Mouse (Mus musculus): ENCODE measurements at regions not wholly inside any gene's neighbourhood (a gene's known extent, or its start where the extent isn't known, plus 50 kb on each side); places are given as distances from the start of the nearest gene placed in this dataset.

DNA sequence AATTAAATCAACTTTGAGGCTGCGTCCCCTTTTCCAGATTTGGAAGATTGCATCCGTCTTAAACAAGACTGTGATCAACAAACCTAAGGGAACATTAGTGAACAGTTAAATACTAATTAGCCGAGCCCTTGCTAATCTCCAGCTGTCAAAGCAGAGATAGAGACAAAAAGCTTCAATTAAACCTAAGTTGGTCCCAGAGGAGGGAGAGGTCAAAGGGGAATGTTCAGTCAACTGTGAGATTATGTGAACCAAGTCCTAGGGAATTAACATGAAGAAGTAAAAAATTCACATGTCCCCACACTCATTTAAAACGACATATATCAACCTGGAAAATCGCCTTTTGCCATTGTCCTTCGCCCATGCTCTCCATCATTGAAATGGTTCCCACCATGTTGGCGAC lies 59.7 kb upstream of the Tbx20 start:
- no peak for DNase-seq

DNA sequence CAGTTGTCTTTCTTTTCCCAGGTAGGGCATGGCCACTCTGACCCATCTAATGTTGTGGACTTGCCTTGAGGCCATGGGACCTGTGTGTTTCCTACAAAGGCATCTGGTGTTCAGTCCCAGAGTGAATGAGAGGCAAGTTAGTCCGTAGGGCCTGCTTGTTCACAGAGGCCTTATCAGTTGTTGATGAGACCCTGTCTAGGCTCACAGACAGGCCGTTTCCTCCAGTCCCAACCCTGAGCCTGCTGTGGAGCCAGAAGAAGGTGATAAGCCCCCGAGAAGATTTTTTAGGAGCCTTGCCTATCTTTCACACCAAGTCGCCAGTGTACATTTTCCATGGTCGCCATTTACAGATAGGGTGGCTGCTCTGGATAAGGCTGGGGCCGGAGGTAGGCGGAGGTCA lies 74.1 kb upstream of the Tbx20 start:
- no peak for DNase-seq

DNA sequence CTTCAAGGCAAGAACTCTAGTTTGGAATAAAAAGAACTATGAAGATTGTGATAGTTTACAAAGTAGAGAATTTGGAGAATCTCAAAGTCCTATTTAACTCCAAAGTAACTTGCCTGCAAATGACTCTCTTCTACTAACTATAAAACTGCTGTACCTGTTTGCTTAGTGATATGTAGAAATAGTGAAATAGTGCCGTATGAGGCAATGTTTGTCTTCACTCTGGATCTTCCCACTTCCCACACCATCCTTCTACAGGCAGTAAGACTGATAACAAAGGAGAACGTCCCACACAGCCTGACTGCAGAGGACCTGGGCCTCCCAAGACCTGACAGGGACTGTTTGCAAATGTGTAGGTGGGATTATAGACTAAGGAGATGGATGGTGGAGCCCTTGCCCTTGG lies 85.4 kb upstream of the Tbx20 start:
- no peak for DNase-seq

DNA sequence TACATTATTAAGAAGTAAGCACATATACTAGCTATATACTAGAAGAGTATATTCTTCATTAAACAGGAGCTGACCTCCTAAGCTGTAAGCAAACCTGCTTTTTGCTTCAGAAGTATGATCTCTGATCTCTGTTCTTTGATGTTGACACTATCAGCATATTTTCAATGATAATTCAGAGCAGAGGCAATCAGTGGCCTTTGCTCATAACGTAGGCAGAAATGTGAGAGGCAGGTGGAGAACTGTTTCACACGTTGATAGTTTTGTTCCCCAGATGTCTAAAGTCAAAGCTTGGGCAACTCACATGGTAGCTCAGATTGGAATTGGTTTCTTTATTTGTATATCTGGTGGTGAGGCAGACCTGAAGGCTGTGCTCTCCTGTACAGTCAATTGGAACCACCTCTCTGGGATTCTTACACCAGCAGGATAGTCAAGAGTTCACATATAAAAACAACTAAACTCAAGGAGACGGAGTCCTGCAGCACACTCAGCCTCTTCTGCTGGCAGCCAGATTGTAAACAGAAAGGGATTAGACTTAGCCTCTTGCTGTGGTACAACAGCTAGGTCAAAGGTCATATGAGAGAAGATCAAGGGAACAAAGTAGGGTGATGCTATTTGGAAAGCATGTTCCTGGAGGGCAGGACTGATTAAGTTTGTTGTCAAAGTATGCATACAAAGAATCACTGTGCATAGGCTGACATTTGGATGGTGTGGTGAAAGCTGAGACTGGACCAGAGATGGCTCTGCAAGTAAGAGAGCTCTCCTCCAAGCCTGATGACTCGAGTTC lies 92.5 kb upstream of the Tbx20 start:
- DNase-seq: no peak

DNA sequence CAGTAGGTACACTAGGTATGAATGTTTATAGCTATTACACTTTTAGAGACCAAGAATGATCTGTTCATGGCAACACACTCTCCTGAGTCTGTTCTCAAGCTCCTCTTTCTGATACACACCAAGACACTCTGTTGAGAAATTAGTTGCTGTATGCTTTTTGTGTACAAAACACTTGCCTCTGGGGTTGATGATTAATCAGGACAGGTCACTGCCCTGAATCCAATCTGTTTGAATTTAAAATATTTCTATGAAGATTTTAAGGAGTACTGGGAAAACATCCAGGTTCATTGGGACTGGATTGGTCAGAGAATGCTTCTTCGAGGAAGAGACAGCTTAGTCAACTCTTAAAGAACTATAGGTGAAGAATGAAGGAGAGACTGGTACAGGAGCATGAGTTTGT lies 94.6 kb upstream of the Tbx20 start:
- no peak for DNase-seq

DNA sequence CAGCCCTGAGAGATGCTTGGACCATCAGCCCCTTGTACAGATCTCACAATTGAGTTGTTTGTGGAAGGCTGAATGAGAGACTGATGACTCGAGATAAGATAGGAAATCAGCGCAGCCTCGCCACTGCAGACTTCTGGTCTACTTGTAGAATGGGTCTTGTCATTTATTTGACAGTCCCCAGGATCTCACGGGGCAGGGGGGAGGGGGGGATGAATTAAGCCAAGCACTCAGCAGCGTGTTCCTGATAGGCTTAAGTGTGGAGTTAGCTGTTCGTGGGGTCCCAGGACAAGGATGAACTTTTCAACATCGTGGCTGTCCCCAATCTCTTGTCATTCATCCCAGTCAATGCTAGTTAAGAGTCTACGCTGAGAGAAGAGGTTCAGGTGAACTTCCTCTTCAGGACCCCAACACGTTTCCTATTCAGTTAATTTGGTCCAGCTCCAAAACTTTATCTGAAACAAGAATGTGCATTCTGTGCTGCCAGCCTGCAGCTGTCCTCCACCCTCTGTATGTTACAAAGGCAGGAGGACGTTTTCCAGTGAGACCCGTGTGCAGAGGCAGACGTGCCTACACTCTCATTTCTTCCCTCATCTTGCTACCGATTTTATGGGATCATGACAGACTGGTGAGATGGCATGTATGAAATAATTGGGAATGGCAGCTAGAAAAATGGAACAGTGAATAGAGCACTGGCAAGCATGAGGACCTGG lies 100.5 kb upstream of the Tbx20 start:
- DNase-seq: no peak

DNA sequence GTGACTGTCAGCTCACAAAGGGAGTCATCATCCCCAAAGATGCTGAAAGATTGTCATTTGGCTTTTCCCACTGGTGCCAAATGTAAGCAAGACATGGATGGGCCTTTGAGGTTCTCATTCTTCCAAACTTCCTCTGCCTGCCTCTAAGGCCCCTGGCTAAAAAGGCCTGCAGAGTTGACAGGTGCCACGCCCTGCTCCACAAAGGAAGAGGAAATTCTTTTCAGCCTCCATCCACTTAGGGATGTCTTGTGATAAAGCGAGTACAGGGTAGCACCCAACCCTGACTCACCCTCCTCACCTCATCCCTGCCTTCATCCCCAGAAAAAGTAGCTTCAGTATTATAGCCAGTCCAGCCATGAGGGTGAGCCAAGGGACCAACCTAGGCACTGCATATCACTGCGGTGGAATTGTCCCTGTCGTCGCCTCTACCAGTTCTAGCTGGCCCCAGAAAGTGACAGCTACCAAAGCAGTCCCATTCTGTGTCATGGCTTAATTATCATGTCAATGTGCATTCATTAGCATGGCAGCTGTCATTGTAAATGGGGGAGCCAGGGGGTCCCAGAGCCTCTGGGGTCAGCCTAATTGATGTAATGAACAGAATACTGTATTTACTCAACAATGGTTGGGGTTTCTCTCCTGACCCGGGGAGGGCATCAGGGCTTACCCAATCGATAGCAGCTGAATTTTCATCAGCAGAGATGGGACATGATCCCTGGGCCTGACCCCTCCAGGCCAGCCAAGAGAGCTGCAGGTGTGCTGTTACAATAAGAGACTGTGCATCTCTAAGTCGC lies 104.5 kb upstream of the Tbx20 start:
- no peak for DNase-seq

DNA sequence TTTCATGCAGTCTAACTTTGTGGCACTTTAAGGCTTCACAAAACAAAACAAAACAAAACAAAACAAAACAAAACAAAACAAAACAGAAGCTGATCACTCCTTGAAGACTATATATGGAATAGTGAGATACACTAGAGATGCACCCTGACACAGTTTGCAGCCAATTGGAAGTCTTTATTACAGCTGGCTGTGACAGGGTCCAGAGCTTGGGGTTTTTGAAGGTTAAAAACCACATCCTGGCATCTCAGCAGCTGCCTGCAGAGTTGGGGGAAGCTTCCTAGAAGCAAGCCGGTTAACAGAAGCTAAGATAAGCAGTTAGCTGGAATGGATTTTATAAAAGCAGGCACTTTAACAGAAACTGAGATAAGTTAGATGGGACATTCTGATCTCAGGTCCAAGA lies 105.6 kb upstream of the Tbx20 start:
- no peak for DNase-seq

DNA sequence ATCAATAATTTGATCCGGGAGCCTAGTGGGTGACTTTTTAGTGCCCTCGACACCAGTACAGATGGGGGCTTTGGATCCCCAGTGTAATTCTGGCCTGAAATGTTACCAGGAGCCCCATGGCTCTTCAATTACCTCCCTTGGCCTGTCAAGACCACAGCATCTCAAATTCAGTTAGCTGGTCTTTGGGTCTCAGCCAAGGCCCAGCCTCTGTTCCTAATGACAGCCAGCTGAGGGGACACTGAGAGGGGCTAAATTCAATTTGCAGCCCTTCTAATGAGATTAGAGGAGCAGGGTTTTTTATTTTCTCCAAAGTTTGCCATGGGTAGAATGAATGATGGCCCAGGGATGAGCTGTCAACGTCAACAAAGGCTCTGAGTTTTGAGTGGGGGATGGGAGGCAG lies 109.9 kb upstream of the Tbx20 start:
- DNase-seq: no peak

DNA sequence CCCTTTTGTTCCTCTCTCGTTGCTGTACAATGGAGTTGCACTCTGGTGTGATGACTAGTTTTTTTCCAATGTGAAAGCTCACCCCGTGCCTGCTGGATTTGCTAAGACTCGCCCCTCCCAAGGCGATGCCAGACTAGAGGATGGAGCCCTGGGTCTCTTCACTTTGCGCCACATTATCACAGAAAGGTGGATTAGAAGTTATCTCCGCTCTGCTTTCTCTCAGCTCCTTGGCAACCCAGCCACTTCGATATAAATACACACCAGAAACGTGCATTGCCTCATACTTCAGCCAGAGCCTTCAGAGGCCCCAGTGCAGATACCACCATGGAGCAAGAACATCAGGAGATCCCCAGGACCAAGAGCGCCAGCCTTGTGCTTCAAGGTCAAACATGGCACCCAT lies 114.2 kb upstream of the Tbx20 start:
- no peak for DNase-seq

DNA sequence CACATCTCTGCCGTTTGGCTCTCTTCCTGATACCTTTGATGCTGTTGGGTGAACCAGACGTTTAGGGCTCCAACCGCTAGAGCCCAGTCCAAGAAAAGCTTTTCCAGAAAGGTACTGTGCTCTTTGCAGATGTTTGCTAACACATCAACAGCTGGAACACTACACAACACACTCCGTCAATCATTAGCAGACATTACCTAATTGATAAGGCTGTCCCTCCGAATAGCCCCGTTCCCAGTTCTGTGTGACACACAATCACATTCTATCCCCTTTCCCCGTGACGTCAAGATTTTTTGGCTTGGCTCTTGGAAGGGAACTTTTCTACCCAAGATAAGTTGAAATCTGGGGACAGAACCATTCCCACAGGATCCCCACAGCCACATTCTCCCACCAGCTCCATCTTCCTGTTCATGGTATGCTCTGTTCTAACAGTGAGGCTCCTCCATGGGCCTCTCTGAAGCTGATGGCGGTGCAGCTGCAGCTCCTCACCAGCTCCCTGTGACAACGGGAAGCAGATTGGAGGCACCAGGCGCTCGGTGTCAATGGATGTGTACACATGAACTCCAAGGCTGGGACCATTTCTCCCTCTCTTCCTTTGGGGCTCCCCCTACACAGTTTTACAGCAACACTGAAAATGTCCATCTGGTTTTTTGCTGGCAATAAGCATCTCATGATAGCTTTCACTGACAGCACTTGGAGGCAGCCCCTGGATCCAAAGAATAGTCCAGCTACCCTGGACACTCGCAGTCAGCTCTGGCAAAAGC lies 122.6 kb upstream of the Tbx20 start:
- no peak for DNase-seq

DNA sequence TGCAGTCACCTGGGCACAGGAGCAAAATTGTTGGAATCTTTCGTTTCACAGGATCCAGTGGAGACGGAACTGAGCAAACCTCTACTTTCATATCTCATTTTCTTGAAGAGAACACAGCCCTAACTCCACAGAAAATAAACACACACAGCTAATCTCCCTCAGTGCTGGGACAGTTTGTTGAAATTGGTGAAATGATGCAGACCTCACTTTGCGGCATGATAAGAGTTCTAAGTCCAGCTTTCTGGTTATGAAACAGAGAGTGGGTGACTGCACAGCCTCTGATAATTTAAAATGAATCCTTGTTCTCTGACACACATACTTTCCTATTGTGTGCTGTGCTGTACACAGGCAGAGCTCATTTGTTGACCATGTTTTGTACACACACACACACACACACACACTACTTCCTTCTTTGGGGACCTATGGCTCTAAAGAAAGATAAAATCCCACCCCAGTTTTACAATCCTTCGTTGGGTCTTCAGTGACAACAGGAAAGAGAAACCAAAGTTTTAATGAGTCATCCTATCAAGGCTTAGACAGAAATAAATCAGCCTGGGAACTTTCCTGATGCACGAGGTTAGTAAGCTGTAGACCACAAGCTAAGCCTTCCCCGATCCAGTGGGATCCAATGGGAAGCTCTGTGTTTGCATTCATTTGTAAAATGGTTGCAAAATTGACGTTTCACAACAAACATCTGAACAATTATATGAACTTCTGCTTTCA lies 125.3 kb upstream of the Tbx20 start:
- no peak for DNase-seq

DNA sequence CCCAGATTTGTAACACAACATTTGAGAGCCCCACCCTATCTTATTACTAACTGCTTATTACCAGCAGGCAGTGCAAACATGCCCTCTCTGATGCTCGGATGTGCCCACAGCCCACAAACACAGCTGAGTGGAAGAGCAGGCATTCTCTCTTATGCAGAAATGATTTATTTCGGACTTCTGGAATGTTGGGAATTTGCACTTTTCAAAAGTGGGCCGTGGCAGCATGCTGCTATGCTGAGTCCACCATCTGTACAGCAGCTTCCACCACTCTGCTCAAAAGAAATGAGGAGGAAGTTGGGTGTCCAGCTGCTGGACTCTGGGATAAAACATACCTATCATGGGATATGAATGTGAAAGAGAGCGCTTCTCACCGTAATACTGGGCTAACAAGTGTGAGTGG lies 129.6 kb upstream of the Tbx20 start:
- no peak for DNase-seq

DNA sequence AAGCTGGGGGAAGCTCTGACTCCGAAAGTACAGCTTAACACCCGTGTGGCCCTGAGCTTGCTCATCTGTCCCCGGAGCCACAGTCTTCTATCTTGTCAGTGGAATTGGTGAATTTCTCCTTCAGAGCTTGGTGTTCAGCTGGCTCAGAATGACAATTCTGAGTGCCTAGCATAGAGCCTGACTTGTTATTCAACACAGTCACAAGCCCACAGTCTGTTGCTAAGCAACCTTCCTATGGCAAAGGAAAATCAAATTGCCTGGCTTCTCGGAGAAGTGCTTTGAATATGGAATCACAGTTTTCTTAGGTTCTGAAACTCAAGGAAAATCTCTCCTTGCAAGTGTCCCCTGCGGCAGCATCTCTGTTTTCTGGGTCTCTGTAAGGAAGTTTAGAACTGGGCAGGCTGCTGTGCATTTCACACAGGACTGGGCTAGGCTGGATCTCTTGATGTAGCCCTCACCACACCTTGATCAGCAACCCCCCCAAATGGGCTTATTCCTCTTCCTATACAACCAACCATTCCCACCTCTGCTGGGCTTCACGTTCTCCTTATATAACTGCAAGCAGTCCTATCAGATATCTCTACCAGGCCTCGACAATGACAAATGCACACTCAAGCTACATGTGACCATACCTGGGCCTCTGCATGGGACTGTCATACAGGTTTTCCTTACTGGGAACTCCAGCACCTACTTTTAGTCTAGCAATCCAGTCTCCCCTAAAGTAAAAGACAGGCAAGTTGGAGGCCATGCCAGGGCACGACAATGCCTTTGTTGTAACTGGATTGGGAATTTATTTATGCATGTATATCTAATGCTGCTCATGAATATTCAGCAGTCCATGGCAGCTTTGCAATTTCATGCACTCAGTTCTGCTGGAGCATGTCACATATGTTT lies 135.2 kb upstream of the Tbx20 start:
- DNase-seq: no peak

DNA sequence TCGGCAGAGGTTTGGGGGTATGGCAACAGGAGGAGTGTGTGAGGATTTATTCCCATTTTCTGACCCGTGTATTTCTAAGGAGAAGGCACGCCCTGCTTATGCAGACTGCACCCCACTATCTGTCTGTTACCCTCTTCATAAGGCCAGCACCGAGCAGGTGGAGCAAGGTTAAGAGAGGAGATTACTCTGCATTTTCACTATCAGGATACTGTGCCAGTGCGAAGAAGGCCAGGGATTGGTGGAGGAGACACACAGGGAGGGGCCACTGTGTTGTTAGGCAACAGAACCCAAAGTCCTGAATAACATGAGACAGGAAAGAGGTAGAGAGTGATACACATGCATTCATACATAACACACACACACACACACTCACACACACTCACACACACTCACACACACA lies 136.6 kb upstream of the Tbx20 start:
- no peak for DNase-seq

DNA sequence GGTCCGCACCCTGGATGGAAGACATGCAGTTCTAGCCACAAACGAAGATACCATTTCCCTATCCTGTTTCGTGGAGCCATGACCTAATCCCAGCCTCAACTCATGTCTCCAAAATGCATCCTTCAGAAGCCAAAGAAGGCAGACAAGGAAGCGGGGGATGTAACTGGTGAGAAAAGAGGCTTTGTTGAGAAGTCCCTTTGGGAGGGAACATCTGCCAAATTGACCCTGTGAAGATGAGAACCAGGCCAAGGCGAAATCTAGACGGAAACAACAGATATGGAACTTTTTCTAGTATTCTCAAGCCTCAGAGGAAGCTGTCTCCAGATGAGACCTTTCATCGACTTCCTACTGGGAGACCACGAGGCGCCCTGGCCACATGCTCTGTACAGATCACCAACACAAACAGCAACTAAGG lies 145.9 kb upstream of the Tbx20 start:
- no peak for DNase-seq

DNA sequence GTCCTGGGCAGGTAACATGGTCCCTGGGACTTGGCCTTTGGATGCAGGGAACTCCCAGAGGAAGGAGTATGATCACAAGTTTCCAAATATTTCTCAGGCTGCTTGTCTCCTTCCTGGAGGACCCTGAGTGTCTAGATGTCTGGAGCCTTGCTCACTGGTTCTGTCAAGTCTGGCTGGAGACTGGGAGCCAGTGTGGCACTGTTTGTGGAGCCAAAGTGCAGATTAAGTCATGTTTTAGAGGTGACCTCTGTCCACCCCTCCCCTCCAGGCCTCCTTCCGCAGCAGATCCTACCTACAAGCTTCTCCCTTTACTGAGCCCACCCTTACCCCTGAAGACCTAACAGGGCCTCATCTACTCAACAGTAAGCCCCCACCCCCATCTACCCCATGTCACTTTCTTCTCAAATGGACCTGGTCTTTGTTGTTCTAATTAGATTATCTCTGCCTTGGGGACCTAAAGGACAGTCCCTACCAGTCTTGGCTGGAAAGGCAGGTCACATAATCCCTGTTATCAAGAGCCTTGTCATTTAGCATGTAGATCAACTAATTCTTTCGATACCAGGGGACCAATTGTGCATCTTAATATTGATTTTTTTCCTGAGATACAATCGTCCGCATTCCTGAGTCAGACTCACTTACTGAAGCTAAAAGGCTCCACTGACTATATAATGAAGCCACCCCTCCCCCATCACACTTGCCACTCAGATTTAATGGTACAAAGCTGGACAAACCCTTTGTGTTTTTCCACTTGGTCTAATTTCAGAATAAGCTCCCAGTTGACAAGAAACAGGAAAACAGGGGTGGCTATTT lies 148.2 kb upstream of the Tbx20 start:
- DNase-seq: no peak

DNA sequence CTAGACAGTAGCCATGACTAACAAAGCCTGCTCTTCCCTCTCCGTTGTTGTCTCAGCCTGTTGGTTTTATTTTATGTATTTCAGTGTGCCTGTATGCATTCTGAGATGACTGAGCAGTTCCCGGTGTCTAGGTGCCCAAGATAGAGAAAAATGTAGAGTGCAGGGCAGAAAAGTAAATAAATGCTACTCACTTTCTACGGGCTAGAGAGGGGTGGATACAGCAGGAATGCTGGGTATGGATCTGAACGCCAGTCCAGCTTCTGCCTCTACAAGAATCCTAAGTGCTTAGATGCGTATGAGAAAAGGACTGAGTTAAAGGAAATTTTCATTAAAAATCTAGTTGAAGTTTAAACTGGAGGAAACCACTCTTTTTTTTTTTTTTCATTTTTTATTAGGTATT lies 149.4 kb upstream of the Tbx20 start:
- no peak for DNase-seq

DNA sequence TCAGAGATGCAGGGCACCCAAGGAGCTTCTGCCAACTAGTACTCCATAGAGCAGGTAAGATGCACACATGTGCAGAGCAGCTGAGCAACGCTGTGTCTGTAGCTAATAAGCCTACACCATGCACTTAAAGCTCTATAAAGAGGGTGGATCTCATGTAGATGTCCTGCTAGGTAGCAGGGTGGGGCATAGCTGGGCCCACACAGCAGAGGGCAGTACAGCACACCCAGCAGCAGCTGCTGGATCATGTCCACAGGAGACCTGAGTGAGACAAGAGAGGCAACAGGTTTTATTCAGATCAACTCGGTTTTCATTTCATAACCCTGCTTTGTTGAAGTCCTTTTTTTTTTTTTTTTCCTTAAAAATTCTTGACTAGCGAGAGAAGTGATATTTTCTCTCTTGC lies 151.5 kb upstream of the Gm10181 start:
- DNase-seq: no peak

DNA sequence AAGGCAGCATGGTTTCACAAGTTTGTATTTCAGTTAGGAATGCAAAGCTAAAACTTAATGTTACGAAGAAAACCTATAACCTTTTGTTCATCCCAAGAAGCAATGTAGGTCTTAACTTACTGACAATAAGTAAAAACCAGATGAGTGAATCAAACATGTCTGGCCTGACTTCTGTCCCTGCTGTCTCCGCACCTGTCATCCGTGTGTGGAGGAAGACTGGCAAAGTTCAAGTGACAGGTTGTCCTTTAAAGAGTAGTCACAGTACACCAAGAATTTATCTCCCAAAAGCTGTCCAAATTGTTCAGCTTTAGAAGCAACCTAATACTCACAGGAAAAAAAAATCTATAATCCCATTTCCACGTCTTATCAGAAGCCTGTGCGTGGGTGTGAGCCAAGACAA lies 146.3 kb upstream of the Gm10181 start:
- no peak for DNase-seq
